Mouse (Mus musculus) frontal cortex, postnatal 36 days (tissue): ENCODE measurements around the gene Bag5.

Experiments used
- DNase-seq, 2 experiments: peaks; one replicate each; pipeline ENCODE4 v3.0.0; 2022; ENCODE audit warnings: low spot score in 2 of 2

Gene Bag5

GRCm38 (mm10) chr12:111697708-111698107, 15.3 kb downstream of the Bag5 start:
- no peak for DNase-seq

GRCm38 (mm10) chr12:111696239-111696638, 16.8 kb downstream of the Bag5 start:
- DNase-seq: peak; percentile 74 to 82

GRCm38 (mm10) chr12:111694880-111695804, 17.9 kb downstream of the Bag5 start:
- no peak for DNase-seq

- no peak for DNase-seq
Observed at GRCm38 (mm10) chr12:111694271-111694781, 18.7 kb downstream of the Bag5 start.

GRCm38 (mm10) chr12:111693341-111694270, 19.5 kb downstream of the Bag5 start:
- no peak for DNase-seq

GRCm38 (mm10) chr12:111692899-111693298, 20.2 kb downstream of the Bag5 start:
- DNase-seq: no peak

GRCm38 (mm10) chr12:111691346-111691872, 21.6 kb downstream of the Bag5 start:
- DNase-seq: no peak

- DNase-seq: no peak
Observed at GRCm38 (mm10) chr12:111689426-111689825, 23.6 kb downstream of the Bag5 start.

- DNase-seq: no peak
Observed at GRCm38 (mm10) chr12:111688069-111688428, 25.0 kb downstream of the Bag5 start.

- peak in 1 of 2 experiments; percentile 64 for DNase-seq
Observed at GRCm38 (mm10) chr12:111687350-111688068, 25.5 kb downstream of the Bag5 start.

- no peak for DNase-seq
Observed at GRCm38 (mm10) chr12:111686390-111686789, 26.7 kb downstream of the Bag5 start.

- no peak for DNase-seq
Observed at GRCm38 (mm10) chr12:111682806-111683205, 30.3 kb downstream of the Bag5 start.

- no peak for DNase-seq
Observed at GRCm38 (mm10) chr12:111682003-111682402, 31.1 kb downstream of the Bag5 start.

GRCm38 (mm10) chr12:111681305-111681704, 31.8 kb downstream of the Bag5 start:
- no peak for DNase-seq

- DNase-seq: no peak
Observed at GRCm38 (mm10) chr12:111680661-111681060, 32.4 kb downstream of the Bag5 start.

GRCm38 (mm10) chr12:111678997-111679396, 34.1 kb downstream of the Bag5 start:
- DNase-seq: no peak

- DNase-seq: no peak
Observed at GRCm38 (mm10) chr12:111678670-111678933, 34.5 kb downstream of the Bag5 start.

- DNase-seq: peak; percentile 84 to 91
Observed at GRCm38 (mm10) chr12:111677882-111678669, 35.0 kb downstream of the Bag5 start, which contains the start of gene Trmt61a. Gene Trmt61a, plus strand, starts transcription at chr12:111678105.

GRCm38 (mm10) chr12:111677421-111677820, 35.6 kb downstream of the Bag5 start:
- DNase-seq: no peak

- DNase-seq: no peak
Observed at GRCm38 (mm10) chr12:111675797-111676580, 37.1 kb downstream of the Bag5 start.
